Mouse (Mus musculus): Measurements from ENCODE around the gene Scgb2b18.
"Not testable (repeated sequence)": the region's sequence is repeated elsewhere in the genome, so short reads cannot be mapped to it uniquely, and the experiment has no call there.

Scgb2b18 gene

DNA sequence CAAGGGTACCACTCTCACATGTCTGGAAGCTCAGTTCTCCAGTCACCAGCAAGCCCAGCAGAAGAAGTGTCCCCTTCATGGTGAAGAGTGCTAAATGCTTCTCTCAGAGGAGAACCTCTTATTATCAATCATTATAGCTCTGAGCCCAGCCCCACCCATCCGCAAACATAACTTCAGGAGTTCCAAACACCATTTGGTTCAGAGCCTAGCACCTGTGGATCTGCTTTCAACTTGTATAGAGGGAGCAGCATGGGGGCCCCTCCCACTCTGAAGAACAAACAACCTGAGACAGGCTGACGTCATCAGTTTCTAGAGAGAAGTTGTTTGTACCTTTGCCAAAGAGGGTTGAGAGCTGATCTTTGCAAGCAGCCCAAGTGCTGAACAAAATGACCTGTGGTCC, at the start of gene Scgb2b18:
Gene Scgb2b18, minus strand, starts transcription at position 101 of the 400 bp plus-strand sequence.
- DNase-seq, result not testable (repeated sequence)

DNA sequence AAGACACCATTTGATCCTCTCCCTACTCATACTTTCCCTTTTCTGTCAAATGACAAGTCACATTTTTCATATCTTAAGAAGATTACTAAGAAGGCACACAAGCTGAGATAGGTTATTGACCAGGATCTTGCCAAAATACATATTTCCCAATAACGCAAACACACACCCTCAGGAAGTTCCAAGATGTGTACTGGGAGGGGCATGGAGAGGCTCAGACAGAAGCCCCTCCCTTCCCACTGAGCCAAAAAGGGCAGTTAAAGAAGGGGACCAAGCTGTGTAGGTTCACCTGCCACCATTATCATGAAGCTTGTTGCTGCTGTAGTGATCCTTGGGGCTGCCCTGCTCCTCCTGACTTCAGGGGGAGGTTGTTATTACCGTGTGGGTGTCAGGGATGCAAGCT, 11.6 kb upstream of the Scgb2b18 start, which contains the start of gene Scgb1b18:
Gene Scgb1b18, plus strand, starts transcription at position 301 of the 400 bp plus-strand sequence.
- not testable (repeated sequence) for DNase-seq
